Mouse (Mus musculus): Measurements from ENCODE around the gene Utp20.

Gene Utp20

DNA sequence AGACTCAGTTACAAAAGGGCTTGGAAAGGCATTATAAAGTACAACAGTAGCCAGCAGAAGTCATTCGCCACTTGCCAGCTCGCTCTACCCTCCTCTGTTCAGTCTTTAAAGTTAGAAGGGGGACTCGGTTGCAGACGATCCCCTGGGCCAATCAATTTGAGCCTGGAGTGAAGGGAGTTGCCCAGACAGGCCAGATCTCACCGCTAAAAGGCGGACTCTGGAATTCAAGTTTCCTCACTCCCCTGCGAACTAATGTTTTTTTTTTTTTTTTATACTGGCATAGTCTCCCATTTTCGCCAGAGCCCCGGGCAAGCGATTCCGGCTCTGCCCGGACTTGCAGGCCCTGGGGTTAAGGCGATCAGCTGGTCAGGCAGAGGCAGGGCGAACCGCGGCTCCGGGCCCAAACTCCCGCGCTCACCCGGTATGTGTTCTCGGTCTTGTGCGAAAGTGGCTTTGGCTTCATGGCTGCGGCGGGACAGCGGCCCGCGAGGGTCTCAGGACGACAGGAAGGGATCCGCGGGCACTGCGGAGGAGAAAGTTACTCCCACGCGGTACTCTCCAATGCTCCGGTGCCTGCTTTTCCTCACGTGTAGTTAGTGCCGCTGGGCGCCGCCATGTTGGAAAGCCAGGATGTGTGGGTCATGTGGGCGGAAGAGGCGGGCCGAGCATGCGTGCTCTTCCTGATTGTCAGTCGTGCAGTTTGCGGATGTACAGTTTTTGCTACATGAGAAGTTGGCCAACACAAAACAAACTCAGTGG, at the start of gene Utp20:
Gene Utp20 (minus strand): TSS at position 617 of the 759 bp plus-strand sequence.
- DNase-seq, result peak; percentile 83

DNA sequence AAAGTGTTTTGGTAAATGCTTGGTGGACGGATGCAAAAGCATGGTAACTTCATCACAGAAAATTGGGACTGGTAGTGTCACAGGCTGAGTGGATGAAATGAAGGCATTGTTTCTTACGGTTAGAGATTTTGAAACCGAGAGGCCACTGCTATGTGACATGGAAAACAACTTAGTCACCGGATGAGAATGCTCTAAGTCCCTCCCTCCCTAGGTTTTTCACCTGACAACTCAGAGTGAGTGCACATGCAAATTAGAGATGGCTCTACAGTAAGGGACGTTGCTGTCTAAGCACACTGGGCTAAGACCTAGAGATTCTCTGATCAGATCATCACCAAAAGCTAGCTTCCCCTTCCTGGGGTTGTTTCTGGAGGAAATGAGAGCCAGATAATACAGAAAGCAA, 48.3 kb upstream of the Utp20 start:
- no peak for DNase-seq

DNA sequence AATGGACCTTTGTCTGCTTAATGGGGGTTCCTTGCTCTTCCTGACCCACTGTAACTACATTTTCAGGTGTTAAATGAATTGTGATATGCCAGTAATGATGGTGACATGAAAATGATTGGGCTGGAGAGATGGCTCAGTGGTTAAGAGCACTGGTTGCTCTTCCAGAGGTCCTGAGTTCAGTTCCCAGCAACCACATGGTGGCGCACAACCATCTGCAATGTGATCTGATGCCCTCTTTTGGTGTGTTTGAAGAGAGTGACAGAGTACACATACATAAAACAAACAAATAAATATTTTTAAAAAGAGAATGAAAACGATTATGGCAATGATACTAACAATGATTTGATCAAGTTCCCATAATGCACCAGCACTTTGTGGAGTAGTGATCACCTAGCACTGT, 39.4 kb upstream of the Utp20 start:
- no peak for DNase-seq

DNA sequence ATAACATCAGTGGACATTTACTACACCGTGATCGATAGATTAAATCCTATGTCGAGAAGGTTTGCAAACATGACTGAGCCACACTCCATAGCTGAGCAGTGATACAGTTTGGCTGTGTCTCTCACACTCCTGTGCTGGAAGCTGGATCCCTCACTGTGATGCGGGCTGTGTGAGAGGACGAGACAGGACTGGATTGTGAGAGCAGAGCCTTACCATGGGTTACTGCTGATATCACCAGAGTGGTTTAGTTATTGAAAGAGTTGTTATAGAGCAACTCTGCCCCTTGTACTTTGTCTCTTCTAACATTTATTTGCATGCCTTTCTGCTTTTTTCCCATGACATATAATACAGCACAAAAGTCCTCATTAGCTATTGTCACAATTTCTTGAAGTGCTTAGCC, 35.7 kb upstream of the Utp20 start:
- DNase-seq, result no peak

DNA sequence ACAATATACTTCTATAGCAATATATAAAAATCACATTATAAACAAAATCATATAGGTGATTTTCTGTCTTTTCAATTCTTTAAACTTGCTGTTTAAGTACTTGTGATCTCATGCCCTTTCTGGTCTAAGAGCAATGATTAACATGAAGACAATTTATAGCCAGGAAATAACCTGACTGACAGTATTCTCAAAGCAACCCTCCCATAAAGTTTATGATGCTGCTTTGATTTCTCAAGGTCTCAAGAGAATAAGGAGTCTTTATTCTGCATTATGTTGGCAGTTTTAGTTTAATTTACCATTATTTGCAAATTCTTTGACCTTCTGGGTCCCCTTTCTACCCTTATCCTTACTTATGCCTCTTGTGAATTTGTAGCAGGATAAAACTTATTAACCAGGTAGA, 34.8 kb upstream of the Utp20 start:
- no peak for DNase-seq

DNA sequence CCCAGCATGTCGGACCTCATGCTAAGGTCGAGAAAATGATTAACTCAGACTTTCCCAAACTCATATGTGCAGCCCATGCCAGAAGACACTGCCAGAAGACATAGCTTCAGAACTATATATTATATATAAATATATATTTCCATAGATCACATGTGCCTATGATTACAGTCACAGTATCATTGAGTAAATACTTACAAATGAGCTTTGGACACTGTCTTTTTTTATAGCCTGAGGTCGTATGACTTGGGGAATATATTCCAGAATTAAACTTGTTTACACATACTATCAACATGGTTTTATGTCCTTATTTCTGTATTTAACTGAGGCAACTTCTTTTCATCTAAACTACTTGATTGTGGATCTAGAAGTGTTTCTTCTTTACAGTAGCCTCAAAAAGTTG, 34.3 kb upstream of the Utp20 start:
- no peak for DNase-seq

DNA sequence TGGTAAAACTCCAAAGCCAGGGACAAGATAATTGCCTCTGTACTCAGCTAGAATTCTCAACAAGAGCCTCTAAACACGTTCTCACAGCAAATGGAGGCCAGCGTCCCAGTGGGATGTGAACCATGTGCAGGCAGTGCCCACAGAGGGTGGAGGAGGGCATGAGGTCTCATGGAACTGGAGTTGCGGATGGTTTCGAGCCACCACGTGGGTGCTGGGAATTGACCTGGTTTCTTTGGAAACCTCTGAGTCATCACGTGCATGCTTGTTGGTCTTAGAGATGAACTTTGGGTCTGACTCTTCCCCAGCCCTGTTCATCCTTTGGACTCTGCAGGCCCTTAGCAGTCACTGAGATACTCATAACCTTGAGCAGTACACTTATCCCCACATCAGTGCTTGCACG, 26.7 kb upstream of the Utp20 start:
- DNase-seq, result no peak

DNA sequence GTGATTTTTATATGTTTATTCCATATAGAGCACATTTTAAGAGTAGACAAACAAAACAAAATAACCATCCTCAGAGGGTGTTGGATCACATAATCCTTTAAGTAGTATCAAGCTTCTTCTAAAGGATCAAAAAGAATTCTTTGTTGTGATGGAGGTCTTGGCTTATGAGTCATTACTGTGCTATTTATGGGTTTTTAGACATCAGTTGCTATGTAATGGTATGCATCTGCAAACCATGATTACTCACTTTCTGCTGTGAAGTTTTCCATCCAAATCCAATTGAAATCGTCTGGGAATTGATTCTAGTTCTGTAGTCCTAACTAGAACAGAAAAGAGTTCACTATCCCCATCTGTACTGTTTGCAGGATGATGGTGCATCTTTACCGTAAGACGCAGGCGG, 23.4 kb upstream of the Utp20 start:
- no peak for DNase-seq

DNA sequence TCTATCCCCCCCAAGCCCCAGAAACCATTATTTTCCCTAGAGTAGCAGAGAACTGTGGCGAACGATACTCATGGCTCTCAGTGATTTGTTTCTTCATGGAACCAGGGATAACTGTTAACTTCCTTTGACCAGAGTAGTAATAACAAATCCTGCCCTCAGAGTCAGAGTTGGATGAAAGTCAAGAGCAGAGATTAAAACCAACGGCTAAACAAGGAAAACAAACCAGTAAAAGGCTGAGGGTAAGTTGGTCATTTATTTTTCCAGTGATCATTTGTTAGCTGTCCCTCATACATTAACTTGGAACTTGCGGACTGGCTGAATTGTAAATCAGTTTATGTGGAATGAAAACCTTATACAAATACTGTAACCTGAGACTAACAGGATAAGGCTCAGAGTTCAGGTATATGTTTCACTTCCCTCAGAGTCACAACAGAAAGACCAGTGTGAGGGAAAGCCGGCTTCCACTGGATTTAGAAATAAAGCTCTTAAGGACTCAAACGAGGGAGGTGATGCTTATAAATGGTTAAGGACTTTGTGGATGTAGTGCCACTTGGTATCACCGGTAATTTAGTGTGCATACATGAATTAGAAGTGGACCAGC, 22.4 kb upstream of the Utp20 start:
- no peak for DNase-seq

DNA sequence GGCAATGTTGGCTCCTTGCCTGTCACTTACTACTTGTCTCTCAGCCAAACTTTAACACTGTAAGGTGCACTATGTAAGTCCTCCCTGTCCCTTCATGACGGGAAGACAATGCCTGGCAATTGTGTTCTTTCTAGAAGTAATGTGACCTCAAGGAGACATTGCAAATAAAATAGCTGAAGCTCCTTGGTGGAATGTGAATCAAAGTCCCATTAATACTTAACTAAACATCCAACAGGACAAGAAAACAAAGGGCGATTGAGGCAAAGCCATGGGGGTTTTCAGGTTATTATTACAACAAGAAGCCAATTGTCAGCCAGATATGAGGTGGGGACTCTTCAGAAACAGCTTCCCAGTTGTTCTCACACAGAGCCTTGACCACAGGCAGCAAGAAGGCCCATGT, 7.6 kb upstream of the Utp20 start:
- DNase-seq, result no peak

DNA sequence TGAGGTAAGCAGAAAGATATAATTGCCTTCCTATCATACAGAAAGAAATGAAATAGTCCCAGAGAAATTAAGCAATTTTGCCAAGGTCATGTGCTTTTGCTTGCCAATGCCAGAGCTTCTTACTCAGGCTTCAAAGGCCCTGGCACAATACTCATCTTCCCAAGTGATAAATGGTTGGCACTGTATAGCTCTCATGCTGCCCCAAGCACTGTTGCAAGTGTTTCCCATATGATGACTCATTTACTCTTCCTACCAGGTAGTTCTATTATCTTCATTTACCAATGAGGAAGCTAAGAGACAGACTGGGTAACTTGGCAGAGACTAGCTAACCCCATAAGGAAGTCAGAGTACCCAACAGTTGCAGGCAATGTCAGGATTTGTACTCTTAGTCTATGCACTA, 1.8 kb upstream of the Utp20 start:
- no peak for DNase-seq

DNA sequence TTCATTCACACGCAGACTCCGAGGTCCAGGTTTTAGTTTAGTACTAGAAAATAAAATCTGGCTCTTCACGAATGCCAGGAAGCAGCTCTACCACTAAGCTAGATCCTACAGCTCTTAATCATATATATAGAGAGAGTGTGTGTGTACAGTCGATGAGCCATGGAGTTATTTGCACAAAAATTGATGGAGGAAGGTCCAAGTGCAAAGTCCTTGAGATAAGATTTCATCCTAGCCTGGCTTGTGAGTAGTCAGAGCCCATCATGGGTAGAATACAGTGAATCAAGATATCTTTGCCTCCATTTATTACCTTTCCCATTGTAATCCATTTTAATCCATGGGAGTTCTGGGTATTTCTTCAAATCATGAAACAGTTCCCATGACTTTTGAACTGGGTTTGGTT, 992 bp upstream of the Utp20 start:
- DNase-seq, result no peak

DNA sequence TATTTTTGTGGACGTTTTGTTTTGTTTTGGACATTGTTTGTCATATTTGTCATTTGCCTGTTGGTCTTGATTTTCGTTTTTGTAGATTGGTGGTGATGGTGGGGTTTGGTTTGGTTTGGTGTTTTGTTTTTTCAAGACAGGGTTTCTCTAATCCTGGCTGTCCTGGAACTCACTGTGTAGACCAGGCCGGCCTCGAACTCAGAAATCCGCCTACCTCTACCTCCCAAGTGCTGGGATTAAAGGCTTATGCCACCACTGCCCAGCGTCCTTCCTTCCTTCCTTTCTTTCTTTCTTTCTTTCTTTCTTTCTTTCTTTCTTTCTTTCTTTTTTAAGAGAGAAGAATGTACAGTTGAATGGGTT, 323 bp upstream of the Utp20 start:
- DNase-seq, result peak; percentile 20

DNA sequence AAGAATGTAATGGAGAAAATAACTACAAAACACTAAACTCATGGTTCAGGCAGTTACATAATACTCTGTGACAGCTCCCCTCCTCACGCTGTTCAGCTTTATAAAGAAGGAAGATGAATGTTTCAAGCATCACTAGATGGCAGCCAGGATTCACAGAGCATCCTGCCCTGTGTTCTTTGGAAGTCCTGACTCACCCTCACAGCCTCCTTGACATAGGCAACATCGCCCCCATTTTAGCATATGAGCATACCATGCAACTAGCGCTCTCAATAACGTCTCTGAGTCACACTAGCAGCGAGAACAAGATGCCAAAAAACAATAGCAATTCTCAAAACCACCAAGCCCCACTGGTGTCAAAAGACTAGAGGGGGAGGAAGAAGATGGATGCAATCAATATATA, 9.3 kb downstream of the Utp20 start:
- no peak for DNase-seq

DNA sequence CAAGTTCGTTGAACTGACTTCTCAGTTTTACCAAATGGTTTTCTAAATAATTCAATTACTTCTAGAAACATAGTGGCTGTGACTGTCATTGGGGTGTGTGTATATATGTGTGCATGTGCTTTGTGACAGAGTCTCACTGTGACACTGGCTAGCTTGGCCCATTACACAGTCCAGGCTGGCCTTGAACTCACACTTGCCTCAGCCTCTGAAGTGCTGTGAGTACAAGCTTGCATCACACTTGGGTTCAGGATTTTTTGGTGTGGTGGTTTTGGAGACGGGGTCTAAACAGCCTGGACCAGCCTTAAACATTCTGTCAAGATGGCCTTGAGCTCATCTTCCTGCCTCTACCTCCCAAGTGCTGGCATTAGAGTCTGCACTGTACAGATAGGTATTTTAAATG, 11.3 kb downstream of the Utp20 start:
- DNase-seq, result no peak

DNA sequence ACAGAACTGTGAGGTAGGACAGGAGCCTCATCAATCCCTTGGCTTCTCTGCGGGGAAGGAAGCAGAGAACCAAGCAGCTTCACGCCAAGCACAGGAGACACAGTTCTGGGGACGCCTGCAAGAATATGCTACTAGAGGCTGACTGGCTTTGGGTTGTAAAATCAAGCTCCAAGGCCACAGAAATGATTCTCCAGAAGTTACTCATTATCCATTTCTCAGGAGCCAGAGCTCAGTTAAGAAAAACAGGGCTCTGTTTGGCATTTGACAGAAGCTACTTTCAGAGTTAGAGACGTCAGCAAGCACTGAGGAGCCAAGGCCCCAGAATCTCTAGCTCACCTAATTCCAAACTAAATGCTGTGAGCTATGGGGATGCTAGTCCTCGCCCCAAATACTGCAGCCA, 14.9 kb downstream of the Utp20 start:
- DNase-seq, result no peak

DNA sequence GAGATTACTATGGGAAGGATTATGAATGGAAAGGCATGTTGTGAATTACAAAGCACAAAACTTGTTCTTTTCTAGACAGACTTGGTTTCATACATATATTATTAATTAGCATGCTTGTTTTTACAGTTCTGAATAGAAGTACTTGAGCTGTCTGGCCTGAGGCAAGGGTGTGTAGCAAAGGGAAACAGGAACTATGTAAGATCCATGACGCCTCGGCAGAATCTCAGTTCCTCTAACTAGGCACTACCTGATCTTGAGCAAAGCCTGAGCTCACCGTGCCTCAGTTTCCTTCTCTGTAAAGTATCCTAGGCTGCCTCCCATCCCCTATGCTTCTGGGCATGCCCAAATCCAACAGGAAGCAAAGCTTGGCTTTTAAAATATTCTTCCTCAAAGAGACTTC, 24.4 kb downstream of the Utp20 start:
- DNase-seq, result no peak

DNA sequence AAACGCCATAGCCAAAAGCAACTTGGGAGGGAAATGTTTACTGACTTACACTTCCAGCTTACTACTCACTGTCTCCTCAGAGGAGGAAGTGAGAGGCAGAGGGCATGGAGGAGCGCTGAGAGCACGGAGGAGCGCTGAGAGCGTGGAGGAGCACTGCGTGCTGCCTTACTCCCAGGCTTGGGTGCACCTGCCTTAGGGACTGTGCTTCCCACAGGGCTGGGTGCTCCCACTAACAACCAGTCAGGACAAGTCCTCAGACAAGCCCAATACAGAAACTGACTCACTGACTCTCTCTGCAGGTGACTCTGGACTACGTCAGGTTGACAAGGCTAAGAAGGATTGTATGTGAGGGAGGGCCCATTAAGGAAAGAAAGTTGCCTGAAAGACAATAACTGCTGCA, 27.2 kb downstream of the Utp20 start:
- no peak for DNase-seq

DNA sequence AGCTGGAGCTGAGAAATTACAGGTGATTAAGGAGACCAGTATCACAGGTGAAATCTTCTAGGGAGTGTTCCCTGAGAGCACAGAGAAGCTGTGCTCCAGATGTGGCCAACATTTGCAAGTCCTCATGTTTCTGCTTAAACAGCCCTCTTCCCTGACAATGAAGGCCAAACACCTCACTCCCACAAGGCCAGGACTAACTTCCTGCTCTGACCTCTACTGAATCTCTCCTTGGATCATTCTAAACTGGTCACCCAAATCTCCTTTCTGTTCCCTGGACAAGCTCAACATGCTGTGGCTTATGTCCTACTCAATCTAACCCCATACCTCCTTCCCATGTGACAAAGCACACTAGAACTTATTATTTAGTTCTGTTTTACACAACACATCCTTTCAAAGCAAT, 29.2 kb downstream of the Utp20 start:
- DNase-seq, result no peak

DNA sequence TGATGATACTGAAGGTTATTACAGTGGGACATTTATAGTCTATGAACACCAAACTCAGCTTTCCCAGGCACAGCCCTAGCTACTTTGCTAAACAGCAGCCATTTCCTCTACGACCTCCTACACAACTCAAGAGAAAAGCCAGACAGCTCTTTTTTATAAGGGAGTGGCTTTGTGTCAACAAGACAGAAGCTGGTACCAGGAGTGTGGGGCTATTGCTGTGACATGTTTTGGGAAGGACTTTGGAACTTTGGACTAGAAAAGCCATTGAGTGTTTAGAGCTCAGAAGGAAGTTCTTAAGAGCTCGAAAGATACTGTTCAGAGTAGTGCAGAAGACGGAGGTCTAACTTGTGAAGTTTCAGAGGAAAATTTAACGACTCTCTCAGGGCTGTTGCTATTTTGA, 29.7 kb downstream of the Utp20 start:
- DNase-seq, result no peak

DNA sequence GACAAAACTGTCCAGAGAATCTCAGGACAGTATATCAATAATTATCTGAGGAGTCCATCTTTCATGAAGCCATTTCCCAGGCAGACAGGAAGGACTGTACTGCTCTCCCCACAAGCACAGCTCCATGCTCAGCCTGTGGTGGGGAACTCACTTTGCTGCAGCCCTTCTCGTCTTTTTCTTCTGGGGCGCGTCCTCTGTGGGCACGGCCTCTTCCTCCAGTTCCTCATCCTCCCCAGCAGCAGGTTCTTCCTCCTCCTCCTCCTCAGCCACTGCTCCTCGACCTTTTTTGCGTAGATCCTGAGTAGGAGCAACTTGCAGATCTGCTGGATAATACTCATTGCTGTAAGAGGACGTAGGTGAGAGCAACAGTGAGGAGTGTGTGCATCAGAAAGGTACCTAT, 31.4 kb downstream of the Utp20 start:
- DNase-seq, result no peak

DNA sequence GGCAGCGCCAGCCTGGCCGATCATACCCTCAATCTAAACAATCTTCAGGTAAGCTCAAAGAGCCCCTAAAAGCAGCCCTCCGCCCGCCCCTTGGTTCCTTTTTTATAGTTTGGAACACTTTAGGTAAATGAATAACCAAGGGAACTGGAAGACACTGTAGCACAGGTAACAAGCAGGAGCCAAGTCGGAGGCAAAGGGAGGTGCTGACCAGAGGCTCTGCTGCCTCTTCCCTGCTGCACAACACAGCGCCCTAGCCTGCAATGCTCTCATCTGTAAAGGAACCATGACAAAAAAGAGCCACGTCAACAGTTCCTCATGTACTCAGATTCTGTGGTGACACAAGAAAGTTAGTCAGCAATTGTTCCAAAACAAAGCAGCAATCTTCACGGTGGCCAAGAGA, 32.0 kb downstream of the Utp20 start:
- DNase-seq, result no peak

DNA sequence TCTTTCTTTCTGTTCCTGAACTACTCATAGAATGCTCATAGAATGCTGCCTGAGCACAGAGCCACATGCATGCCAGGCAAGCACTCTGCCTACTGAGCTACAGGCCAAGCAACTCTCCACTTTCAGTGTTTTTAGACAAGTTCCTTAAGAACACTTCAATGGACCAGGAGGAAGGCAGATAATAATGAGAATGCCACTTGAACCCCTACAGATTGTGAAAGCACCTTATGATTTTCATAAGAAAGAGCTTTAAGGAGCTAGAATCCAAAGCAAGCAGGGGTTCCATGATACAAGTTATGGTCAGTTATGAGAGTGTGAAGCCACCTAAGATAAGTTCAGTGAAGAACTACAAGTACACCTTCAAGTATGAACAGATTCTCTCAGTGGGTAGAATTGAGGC, 32.9 kb downstream of the Utp20 start:
- DNase-seq, result no peak

DNA sequence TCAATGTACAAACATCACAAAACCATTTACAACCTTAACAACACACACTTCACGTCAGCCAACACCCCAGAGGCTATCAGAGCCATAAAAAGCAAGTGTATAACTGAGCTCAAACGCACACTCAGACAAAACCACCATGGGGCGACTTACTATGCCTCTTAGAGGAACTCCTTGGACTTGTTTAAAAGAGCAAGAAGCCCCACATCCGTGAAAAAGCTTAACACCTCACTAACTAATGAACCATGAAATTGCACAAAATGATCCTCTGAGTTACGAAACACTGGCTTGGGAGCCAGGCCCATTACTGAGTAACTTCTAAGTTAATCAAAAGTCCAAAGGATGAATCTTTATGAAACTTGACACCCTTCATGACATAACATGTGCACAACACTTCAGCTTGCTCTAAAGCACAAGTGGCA, 42.1 kb downstream of the Utp20 start:
- DNase-seq, result no peak

DNA sequence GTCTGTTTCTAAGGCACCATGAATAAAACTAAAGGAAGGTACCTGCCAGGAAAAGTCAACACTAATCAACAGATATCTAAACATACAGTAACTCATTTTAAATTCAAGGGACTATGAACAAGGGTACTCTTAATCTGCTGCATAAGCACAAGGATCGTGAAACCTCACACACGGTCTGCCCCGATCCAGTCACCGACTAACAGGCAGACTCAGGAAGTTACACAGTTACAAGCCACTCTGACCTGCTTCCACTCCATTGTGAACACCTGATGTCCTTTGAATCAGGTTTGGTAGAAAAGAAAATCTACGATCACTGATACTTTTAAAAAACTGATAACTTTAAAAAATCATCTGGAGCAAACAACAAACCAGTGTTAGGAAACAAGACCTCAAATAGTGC, 42.7 kb downstream of the Utp20 start:
- DNase-seq, result no peak
